Mouse (Mus musculus) cerebellum, adult 2 months (tissue): Measurements from ENCODE around the gene Tm4sf20.

ENCODE experiments used
- CTCF ChIP-seq: fragments of 200-500 bp; IDR thresholded peaks from 2 replicates; pipeline ENCODE4 v1.5.1; 2011; ENCODE audit warnings: low read depth, mild to moderate bottlenecking, control low read depth, low read length, moderate library complexity, borderline replicate concordance; ENCODE audit not compliant: insufficient read depth
- POLR2A ChIP-seq: fragments of 200-500 bp; IDR thresholded peaks from 2 replicates; pipeline ENCODE4 v1.6.1; 2011; ENCODE audit warnings: low read length, control low read depth, borderline replicate concordance; ENCODE audit not compliant: insufficient read depth

- no peak for TF ChIP-seq CTCF
- no peak for TF ChIP-seq POLR2A
Observed at GRCm38 (mm10) chr1:82773208-82773607, 4.9 kb upstream of the Tm4sf20 start.
